Mouse (Mus musculus) heart, adult 2 months (tissue): ENCODE results near the gene Ccdc24. TPM values are rescaled to one million over a fixed set of nuclear protein-coding genes. Genes with fewer than 3 reads are reported as not detected.

ENCODE experiments used
- DNase-seq, 2 experiments: peaks; one replicate each; pipeline ENCODE4 v3.0.0; 2021
- H3K27ac ChIP-seq: fragments of 200-600 bp; 2 replicates; pipeline ENCODE4 v1.8.1; 2022
- H3K27me3 ChIP-seq: fragments of 200-500 bp; 2 replicates; pipeline ENCODE4 v1.6.1; 2012; ENCODE audit warnings: mild to moderate bottlenecking, low read length, inconsistent platforms, mixed read lengths; ENCODE audit not compliant: control insufficient read depth, insufficient read depth
- H3K36me3 ChIP-seq: fragments of 200-500 bp; 2 replicates; pipeline ENCODE4 v1.6.1; 2012; ENCODE audit warnings: low read length, inconsistent platforms; ENCODE audit not compliant: control insufficient read depth, insufficient read depth
- H3K4me1 ChIP-seq: fragments of 200-500 bp; 2 replicates; pipeline ENCODE4 v1.6.1; 2011; ENCODE audit warnings: low read length; ENCODE audit not compliant: control insufficient read depth, insufficient read depth
- H3K4me3 ChIP-seq: fragments of 200-600 bp; 2 replicates; pipeline ENCODE4 v1.8.1; 2022
- H3K79me2 ChIP-seq: fragments of 200-500 bp; replicated peaks from 2 replicates; pipeline ENCODE4 v1.6.1; 2012; ENCODE audit warnings: mild to moderate bottlenecking, inconsistent platforms, low read length, moderate library complexity, mixed read lengths; ENCODE audit not compliant: control insufficient read depth, insufficient read depth
- H3K9ac ChIP-seq: fragments of 200-500 bp; 2 replicates; pipeline ENCODE4 v1.6.1; 2012; ENCODE audit warnings: low read depth, mild to moderate bottlenecking, control low read depth, inconsistent platforms, low read length, mixed read lengths
- CTCF ChIP-seq: fragments of 200-600 bp; IDR thresholded peaks from 2 replicates; pipeline ENCODE4 v1.8.1; 2022; ENCODE audit warnings: antibody characterized with exemption, mild to moderate bottlenecking, moderate library complexity
- EP300 ChIP-seq: fragments of 200-500 bp; IDR thresholded peaks from 2 replicates; pipeline ENCODE4 v1.6.1; 2011; ENCODE audit warnings: low read depth, low read length, control low read depth; ENCODE audit not compliant: insufficient read depth
- POLR2A ChIP-seq: fragments of 200-500 bp; IDR thresholded peaks from 2 replicates; pipeline ENCODE4 v1.6.1; 2011; ENCODE audit warnings: mild to moderate bottlenecking, low read depth, low read length, control low read depth; ENCODE audit not compliant: insufficient read depth
- WGBS: fragments of 180-500 bp; shearing (Covaris S2); methylation state at CpG from one replicate; pipeline ENCODE4 v1.1.7; 2018; 5-methylcytosine and 5-hydroxymethylcytosine counted together
- intact Hi-C: fragments of 180-260 bp; cut with DNase I; formaldehyde crosslinking; loops from one replicate; pipeline ENCODE4 v1.15.1; 2025
- polyA plus RNA-seq: library from polyadenylated mRNA; depleted of rRNA; stranded (reverse); fragments of >200 nt; gene quantifications from 2 replicates; pipeline ENCODE4 v1.2.3, GENCODE M21; 2012
- total RNA-seq, 2 experiments: library from RNA; stranded (reverse); gene quantifications; 2 replicates each; pipeline ENCODE4 v1.2.3; 2021

The Ccdc24 gene
- total and polyA plus RNA-seq, 3 experiments = 0.09 to 2.0 (median 0.18) TPM

DNA sequence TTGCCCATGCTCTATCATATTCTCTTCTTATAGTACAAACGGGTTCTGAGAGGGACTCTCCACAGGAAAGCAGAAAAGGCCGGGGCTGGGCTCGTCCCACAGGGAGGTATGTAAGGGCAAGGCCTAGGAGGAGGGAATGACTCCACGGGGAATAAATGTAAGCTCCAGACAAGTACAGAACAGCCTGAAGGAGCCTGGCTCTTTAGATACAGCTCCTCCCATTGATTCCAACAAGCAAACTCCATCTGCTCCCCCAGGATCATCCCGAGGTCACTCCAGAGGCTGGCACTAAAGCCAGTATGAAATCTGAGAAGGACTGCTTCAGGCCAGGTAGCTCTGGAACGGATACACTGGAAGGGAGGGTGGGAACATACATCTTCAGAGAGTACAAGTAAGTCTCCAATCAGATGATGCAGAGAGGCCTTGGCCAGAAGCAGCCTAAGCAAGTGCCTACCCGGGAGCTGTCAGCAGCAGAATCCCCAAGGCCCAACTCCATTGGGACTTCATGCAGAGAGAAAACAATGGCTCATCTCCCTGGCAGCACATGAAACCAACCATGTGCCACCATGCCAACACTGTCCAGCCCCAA lies 40.4 kb upstream of the Ccdc24 start:
- no peak for TF ChIP-seq EP300
- no peak for TF ChIP-seq POLR2A
- TF ChIP-seq CTCF = no peak
- H3K27ac ChIP-seq = no peak overlapping the region
- peaks cover 9% of the 10 kb centered on the region for H3K4me1 ChIP-seq
- DNase-seq = no peak
- intact Hi-C loops = no loop called here
- peaks cover 2% of the 10 kb centered on the region; the same call in 1 of the 2 replicates for H3K79me2 ChIP-seq
- H3K9ac ChIP-seq = no peak overlapping the region
- peaks cover 4% of the 10 kb centered on the region for H3K36me3 ChIP-seq
- 36% methylated on average over 7 of the region's 7 CpGs for WGBS
- H3K27me3 ChIP-seq = no peaks in the 10 kb centered on the region
- no peak overlapping the region for H3K4me3 ChIP-seq

DNA sequence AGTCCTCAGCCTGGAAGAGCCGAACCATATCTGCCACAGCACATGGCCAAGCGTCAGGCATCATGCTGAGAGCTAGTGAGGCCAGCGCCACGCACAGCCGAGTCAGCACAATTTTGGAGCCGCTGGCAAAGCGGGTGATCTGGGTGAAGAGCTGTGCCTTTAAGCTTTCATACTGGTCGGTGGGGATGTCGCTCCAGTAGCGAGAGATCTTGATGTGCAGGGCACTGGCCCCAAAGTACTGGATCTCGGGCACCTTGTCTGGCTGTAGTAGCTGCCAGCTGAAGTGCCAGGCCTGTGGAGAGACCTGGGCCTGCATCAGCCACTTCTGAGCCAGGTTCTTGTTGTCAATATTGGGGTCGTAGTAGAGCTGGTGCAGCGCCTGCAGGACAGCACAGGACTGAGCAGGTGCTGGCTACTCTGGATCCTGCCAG lies 39.8 kb upstream of the Ccdc24 start:
- intact Hi-C loops = no loop called here
- Histone ChIP-seq H3K36me3 (peaks cover 4% of the 10 kb centered on the region), H3K79me2 (peaks cover 2% of the 10 kb centered on the region; the same call in 1 of the 2 replicates), H3K4me3 (no peak overlapping the region), H3K4me1 (peaks cover 9% of the 10 kb centered on the region), H3K27ac (no peak overlapping the region), H3K9ac (no peak overlapping the region), H3K27me3 (no peaks in the 10 kb centered on the region)
- no peak for DNase-seq
- WGBS = 79% methylated on average over 13 of the region's 13 CpGs
- no peak for TF ChIP-seq CTCF
- TF ChIP-seq POLR2A = no peak
- 0 out of 2 replicates have a peak, but pooled peaks have one; percentile 3 for TF ChIP-seq EP300

- Histone ChIP-seq H3K36me3 (peaks cover 6% of the 10 kb centered on the region), H3K27ac (peak overlapping the region; percentile 49), H3K79me2 (peaks cover 2% of the 10 kb centered on the region; the same call in 1 of the 2 replicates), H3K9ac (no peak overlapping the region), H3K4me3 (no peak overlapping the region), H3K27me3 (no peaks in the 10 kb centered on the region), H3K4me1 (peaks cover 13% of the 10 kb centered on the region)
- WGBS = 63% methylated on average over 8 of the region's 8 CpGs
- TF ChIP-seq POLR2A = no peak
- TF ChIP-seq EP300 = 0 out of 2 replicates have a peak, but pooled peaks have one; percentile 39
- no peak for TF ChIP-seq CTCF
- intact Hi-C loops = no loop called here
- no peak for DNase-seq
Observed at GRCm38 (mm10) chr4:117908834-117909453, 36.6 kb upstream of the Ccdc24 start.

- Histone ChIP-seq H3K79me2 (no peaks in the 10 kb centered on the region), H3K9ac (no peak overlapping the region), H3K27ac (no peak overlapping the region), H3K4me3 (no peak overlapping the region), H3K27me3 (no peaks in the 10 kb centered on the region), H3K4me1 (peaks cover 7% of the 10 kb centered on the region), H3K36me3 (peaks cover 5% of the 10 kb centered on the region)
- intact Hi-C loops = no loop called here
- TF ChIP-seq CTCF = no peak
- no peak for TF ChIP-seq EP300
- 67% methylated on average over 3 of the region's 3 CpGs for WGBS
- no peak for DNase-seq
Observed at GRCm38 (mm10) chr4:117906196-117906595, 33.8 kb upstream of the Ccdc24 start.

DNA sequence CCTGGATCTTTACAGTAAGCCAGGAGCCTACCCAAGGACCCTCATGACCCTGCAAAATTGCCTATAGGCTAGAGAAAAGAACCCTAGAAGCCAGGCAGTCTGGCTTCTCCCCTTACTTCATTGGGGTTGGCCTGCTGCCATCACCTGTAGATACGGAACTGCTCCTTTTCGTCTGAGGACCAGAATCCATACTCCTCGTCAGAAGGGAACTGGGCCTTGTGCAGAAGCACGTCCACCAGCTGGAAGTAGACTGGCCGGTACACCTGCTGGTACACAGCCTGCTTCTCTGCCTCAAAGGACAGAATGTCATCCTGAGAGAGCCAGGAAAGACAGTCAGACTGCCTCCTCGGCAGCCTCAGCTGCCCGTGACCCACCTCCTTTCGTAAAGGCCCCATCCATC lies 32.4 kb upstream of the Ccdc24 start:
- peaks cover 4% of the 10 kb centered on the region; the same call in 1 of the 2 replicates for H3K36me3 ChIP-seq
- H3K4me1 ChIP-seq = peaks cover 7% of the 10 kb centered on the region
- DNase-seq = no peak
- H3K9ac ChIP-seq = no peak overlapping the region
- no peaks in the 10 kb centered on the region for H3K27me3 ChIP-seq
- intact Hi-C loops = no loop called here
- H3K4me3 ChIP-seq = no peak overlapping the region
- 86% methylated on average over 8 of the region's 8 CpGs for WGBS
- no peak for TF ChIP-seq EP300
- TF ChIP-seq CTCF = no peak
- no peak for TF ChIP-seq POLR2A
- H3K27ac ChIP-seq = no peak overlapping the region
- no peaks in the 10 kb centered on the region for H3K79me2 ChIP-seq

- TF ChIP-seq CTCF (no peak), EP300 (no peak), POLR2A (no peak)
- intact Hi-C loops = no loop called here
- H3K4me1 ChIP-seq = peaks cover 7% of the 10 kb centered on the region
- H3K36me3 ChIP-seq = peaks cover 2% of the 10 kb centered on the region; the same call in 1 of the 2 replicates
- whole genome bisulfite sequencing = 93% methylated on average over 10 of the region's 10 CpGs
- no peaks in the 10 kb centered on the region for H3K79me2 ChIP-seq
- H3K27me3 ChIP-seq = no peaks in the 10 kb centered on the region
- DNase-seq = no peak
- H3K9ac ChIP-seq = no peak overlapping the region
- no peak overlapping the region for H3K27ac ChIP-seq
- H3K4me3 ChIP-seq = no peak overlapping the region
Observed at GRCm38 (mm10) chr4:117904094-117904493, 31.7 kb upstream of the Ccdc24 start.
